Mouse (Mus musculus): ENCODE measurements around the gene Klhl5. TPM values are rescaled to one million over a fixed set of nuclear protein-coding genes. Genes with fewer than 3 reads are reported as not detected.

Klhl5 gene
- polyA plus RNA-seq, 1 experiment from 2014 or later: 3.5 TPM

DNA sequence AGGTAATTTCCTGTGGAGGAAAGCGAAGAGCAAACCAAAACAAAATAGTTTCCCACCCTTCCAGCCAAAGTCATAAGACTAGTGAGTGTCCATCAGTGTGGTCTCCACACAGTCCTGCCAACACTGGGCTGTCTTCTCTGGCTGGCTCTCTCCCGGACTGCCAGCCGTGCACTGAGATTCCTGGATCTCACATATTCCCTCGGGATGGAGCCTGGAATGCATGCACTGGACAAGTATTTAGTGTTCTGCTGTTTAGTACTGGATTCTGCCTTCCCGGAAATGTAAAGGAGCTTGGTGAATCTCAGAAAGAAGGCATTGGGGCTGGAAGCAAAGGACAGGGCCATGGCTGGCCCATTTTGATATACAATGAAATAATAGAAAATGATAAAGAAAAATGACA lies 55.7 kb downstream of the Klhl5 start:
- Histone ChIP-seq H3K9me3 (replicated peaks; ENCODE audit: control insufficient read depth, low read length) (no peaks in the 10 kb centered on the region), H3K27me3 (ENCODE audit: control insufficient read depth, insufficient read depth, low read depth, low read length) (no peaks in the 10 kb centered on the region), H3K9ac (ENCODE audit: low read depth, low read length) (no peak overlapping the region), H3K4me1 (ENCODE audit: control insufficient read depth, low read depth, low read length) (no peaks in the 10 kb centered on the region), H3K4me2 (ENCODE audit: low read depth, low read length) (no peak overlapping the region), H3K27ac (ENCODE audit: low read length) (no peak overlapping the region), H3K4me3 (ENCODE audit: low read depth, low read length) (no peak overlapping the region), H3K36me3 (ENCODE audit: control insufficient read depth, insufficient read depth) (no peaks in the 10 kb centered on the region)
- 64% methylated on average over 5 of the region's 5 CpGs for WGBS (ENCODE audit: insufficient replicate concordance)
- no peak for ATAC-seq (ENCODE audit: low read depth)

DNA sequence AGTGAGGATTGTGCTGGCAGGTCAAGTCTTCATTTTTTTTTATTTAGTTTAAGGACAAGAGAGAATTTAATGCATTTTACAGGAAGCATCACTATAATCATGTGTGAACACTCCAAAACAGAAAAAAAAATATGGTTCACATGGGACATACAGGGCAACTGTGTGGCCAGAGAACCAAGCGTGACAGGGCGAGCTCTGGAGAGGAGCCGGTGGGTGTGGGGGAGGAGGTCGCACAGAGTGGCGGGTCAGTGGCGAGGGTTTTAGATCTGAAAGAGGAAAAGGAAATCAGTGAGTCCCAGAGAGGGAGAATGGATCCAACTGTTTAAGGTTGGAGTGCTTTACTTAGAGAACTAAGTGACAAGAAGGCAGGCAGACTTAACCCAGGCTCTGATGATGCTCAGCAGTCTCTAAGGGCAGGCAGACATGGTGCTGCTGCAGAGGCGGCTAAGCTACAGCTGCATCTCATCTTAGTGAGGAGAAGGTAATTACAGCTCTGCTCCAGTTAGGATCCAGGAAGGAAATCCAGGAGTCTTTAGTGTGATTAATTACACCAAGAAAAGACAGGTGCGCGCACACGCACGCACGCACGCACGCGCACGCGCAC lies 56.3 kb downstream of the Klhl5 start:
- Histone ChIP-seq H3K4me1 (ENCODE audit: control insufficient read depth, low read depth, low read length) (no peaks in the 10 kb centered on the region), H3K36me3 (ENCODE audit: control insufficient read depth, insufficient read depth) (no peaks in the 10 kb centered on the region), H3K27me3 (ENCODE audit: control insufficient read depth, insufficient read depth, low read depth, low read length) (no peaks in the 10 kb centered on the region), H3K4me3 (ENCODE audit: low read depth, low read length) (no peak overlapping the region), H3K9ac (ENCODE audit: low read depth, low read length) (no peak overlapping the region), H3K9me3 (replicated peaks; ENCODE audit: control insufficient read depth, low read length) (no peaks in the 10 kb centered on the region), H3K4me2 (ENCODE audit: low read depth, low read length) (no peak overlapping the region), H3K27ac (ENCODE audit: low read length) (no peak overlapping the region)
- ATAC-seq (ENCODE audit: low read depth): no peak
- WGBS (ENCODE audit: insufficient replicate concordance): 78% methylated on average over 17 of the region's 17 CpGs

DNA sequence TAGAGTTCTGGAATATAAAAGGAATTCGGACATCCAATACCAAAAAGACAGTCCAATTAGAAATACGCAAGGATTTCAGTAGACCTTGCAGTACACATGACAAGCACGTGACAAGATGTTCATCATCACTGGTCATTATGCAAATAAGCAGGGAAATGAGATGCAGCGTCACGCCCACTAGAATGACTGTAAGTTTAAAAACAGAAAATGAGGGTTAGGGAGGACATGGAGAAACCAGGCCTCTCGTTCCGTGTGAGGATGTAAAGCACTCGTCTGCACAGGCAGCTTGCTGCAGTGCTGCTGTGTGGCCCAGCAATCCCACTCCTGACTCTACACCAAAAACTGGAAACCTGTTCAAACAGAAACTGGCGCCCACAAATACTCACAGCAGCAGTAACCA lies 62.9 kb downstream of the Klhl5 start:
- 70% methylated on average over 9 of the region's 9 CpGs for WGBS (ENCODE audit: insufficient replicate concordance)
- Histone ChIP-seq H3K27ac (ENCODE audit: low read length) (no peak overlapping the region), H3K4me1 (ENCODE audit: control insufficient read depth, low read depth, low read length) (no peaks in the 10 kb centered on the region), H3K27me3 (ENCODE audit: control insufficient read depth, insufficient read depth, low read depth, low read length) (no peaks in the 10 kb centered on the region), H3K36me3 (ENCODE audit: control insufficient read depth, insufficient read depth) (no peaks in the 10 kb centered on the region), H3K4me2 (ENCODE audit: low read depth, low read length) (no peak overlapping the region), H3K9me3 (replicated peaks; ENCODE audit: control insufficient read depth, low read length) (no peaks in the 10 kb centered on the region), H3K4me3 (ENCODE audit: low read depth, low read length) (no peak overlapping the region), H3K9ac (ENCODE audit: low read depth, low read length) (no peak overlapping the region)
- no peak for ATAC-seq (ENCODE audit: low read depth)

DNA sequence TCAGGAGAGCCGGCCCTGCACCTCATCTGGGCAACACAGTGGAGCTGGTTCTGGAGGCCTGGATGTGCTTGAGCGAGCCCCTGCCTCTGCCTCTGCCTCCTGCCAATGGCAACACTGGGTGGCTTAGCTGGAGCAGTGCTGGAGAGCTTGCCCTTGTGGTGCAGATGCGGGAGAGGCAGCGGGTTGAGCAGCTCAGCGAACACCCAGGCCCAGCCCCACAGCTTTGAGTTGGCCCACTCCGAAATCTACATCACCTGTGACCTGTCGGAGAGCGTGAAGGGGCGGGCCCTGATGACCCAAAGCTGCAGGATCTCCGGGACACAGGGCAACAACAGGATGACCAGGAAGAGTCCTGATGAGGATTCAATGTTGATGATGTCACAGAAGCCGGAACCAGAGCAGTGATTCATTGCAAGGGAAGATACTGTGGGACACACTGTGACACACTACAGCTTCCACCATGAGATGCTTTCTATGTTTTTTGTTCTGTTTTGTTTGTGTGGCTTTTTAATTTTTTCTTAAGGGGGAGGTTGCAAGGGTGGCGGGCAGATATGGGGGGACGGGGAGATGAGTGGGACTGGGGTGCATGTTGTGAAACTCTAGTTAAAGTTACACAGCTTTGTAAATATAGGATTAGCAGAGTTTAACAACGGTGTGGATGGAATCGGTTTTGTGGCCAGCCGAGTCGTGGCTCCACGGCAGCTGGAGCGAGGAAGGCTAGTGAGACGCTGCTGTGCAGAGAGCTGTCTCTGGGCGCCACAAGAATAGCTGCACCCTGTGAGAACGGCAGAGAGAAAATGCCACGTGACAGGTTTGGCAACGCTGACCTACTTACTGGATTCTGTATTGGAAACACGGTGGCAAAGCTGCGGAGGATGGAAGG lies 67.9 kb downstream of the Klhl5 start:
- Histone ChIP-seq H3K27me3 (ENCODE audit: control insufficient read depth, insufficient read depth, low read depth, low read length) (no peaks in the 10 kb centered on the region), H3K9ac (ENCODE audit: low read depth, low read length) (no peak overlapping the region), H3K4me2 (ENCODE audit: low read depth, low read length) (peak overlapping the region; percentile 32; the same call in 1 of the 2 replicates), H3K36me3 (ENCODE audit: control insufficient read depth, insufficient read depth) (no peaks in the 10 kb centered on the region), H3K9me3 (replicated peaks; ENCODE audit: control insufficient read depth, low read length) (no peaks in the 10 kb centered on the region), H3K27ac (ENCODE audit: low read length) (no peak overlapping the region), H3K4me1 (ENCODE audit: control insufficient read depth, low read depth, low read length) (no peaks in the 10 kb centered on the region), H3K4me3 (ENCODE audit: low read depth, low read length) (0 out of 2 replicates have a peak overlapping the region, but pooled peaks have one; percentile 1)
- 60% methylated on average over 26 of the region's 26 CpGs for WGBS (ENCODE audit: insufficient replicate concordance)
- peak; percentile 59 for ATAC-seq (ENCODE audit: low read depth)

DNA sequence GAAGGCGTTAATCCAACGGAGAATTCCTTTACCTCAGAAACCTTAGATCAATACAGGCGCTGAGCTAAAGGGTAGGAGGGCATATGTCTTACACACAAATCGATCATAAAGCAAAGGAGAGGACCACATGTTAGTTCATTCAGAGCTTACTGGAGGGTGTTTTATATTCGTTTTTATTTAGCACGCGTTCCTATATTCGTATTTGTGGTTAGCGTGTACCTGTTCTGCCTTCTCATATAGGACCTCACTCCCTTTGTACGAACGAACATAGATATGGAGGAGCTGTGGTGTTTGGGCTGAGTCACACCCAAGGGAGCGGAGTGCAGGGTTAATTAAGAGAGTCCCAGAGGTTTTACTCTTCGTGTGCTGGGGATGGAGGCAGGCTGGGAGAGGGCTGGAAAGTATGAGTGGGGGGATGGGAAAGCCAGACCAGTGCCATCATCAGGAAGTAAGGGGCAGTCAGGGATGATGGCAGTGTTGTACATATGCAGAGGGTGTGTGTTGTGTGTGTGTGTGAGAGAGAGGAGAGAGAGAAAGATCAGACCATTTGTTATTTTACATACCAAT lies 68.7 kb downstream of the Klhl5 start:
- Histone ChIP-seq H3K9ac (ENCODE audit: low read depth, low read length) (no peak overlapping the region), H3K36me3 (ENCODE audit: control insufficient read depth, insufficient read depth) (no peaks in the 10 kb centered on the region), H3K4me1 (ENCODE audit: control insufficient read depth, low read depth, low read length) (no peaks in the 10 kb centered on the region), H3K27me3 (ENCODE audit: control insufficient read depth, insufficient read depth, low read depth, low read length) (no peaks in the 10 kb centered on the region), H3K27ac (ENCODE audit: low read length) (0 out of 2 replicates have a peak overlapping the region, but pooled peaks have one; percentile 13), H3K4me3 (ENCODE audit: low read depth, low read length) (0 out of 2 replicates have a peak overlapping the region, but pooled peaks have one; percentile 1), H3K9me3 (replicated peaks; ENCODE audit: control insufficient read depth, low read length) (no peaks in the 10 kb centered on the region), H3K4me2 (ENCODE audit: low read depth, low read length) (peak overlapping the region; percentile 32; the same call in 1 of the 2 replicates)
- WGBS (ENCODE audit: insufficient replicate concordance): 60% methylated on average over 13 of the region's 13 CpGs
- ATAC-seq (ENCODE audit: low read depth): no peak

GRCm38 (mm10) chr5:65177026-65177514 lies 69.7 kb downstream of the Klhl5 start:
- Histone ChIP-seq H3K4me3 (ENCODE audit: low read depth, low read length) (no peak overlapping the region), H3K27me3 (ENCODE audit: control insufficient read depth, insufficient read depth, low read depth, low read length) (no peaks in the 10 kb centered on the region), H3K27ac (ENCODE audit: low read length) (no peak overlapping the region), H3K4me2 (ENCODE audit: low read depth, low read length) (no peak overlapping the region), H3K9me3 (replicated peaks; ENCODE audit: control insufficient read depth, low read length) (no peaks in the 10 kb centered on the region), H3K4me1 (ENCODE audit: control insufficient read depth, low read depth, low read length) (no peaks in the 10 kb centered on the region), H3K9ac (ENCODE audit: low read depth, low read length) (no peak overlapping the region), H3K36me3 (ENCODE audit: control insufficient read depth, insufficient read depth) (no peaks in the 10 kb centered on the region)
- WGBS (ENCODE audit: insufficient replicate concordance): 54% methylated on average over 11 of the region's 11 CpGs
- peak; percentile 30; the same call in 1 of the 2 replicates for ATAC-seq (ENCODE audit: low read depth)

DNA sequence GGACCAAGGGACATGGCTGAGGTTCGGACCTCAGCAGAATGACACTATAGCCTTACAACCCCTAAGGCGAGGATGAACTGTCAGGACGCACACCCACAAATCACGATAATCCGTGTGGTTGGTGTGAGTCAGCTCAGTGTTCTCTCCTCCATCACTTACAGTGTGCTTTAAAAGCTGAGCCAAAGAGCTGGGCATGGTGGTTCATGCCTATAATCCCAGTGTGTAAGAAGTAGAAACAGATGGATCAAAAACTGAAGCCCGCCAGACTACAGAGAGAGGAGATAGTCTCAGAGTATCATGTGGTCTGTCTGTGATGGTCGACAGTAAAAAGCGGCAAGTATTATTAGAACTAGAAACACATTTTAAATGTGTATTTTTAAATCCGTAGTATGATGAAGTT lies 71.1 kb downstream of the Klhl5 start:
- Histone ChIP-seq H3K9me3 (replicated peaks; ENCODE audit: control insufficient read depth, low read length) (no peaks in the 10 kb centered on the region), H3K27me3 (ENCODE audit: control insufficient read depth, insufficient read depth, low read depth, low read length) (no peaks in the 10 kb centered on the region), H3K4me1 (ENCODE audit: control insufficient read depth, low read depth, low read length) (no peaks in the 10 kb centered on the region), H3K4me3 (ENCODE audit: low read depth, low read length) (no peak overlapping the region), H3K27ac (ENCODE audit: low read length) (no peak overlapping the region), H3K4me2 (ENCODE audit: low read depth, low read length) (no peak overlapping the region), H3K36me3 (ENCODE audit: control insufficient read depth, insufficient read depth) (no peaks in the 10 kb centered on the region), H3K9ac (ENCODE audit: low read depth, low read length) (no peak overlapping the region)
- no peak for ATAC-seq (ENCODE audit: low read depth)
- WGBS (ENCODE audit: insufficient replicate concordance): 85% methylated on average over 9 of the region's 9 CpGs

DNA sequence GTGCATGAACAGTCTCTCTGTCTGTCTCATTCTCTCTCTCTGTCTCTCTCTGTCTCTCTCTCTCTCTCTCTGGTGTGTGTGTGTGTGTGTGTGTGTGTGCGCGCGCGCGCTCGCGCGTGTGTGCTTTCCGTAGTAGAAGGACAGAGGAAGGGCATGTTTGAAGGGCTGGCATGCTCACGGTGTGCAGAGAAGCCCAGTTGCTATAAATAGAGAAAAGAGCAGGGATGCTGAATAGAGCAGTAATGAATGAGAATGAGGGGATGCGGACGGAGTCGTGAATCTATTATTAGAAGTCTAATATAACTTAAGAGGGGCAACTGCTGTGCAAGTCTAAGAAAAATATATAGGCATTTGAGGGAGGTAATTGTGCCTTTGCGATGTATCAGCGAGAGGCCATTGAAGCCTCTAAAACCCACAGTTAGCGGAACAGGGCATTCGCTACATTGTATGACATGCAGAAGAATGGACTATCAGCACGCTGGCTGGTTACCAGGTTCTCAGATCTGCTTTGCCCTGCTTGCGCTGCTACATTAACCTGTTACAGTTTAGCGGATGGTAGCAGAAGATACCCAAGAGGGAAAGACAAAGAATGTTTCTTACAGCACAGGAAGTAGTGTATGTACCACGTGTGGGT lies 73.9 kb downstream of the Klhl5 start:
- ATAC-seq (ENCODE audit: low read depth): no peak
- no peak overlapping the region for H3K9ac ChIP-seq (ENCODE audit: low read depth, low read length)
- 81% methylated on average over 21 of the region's 21 CpGs for WGBS (ENCODE audit: insufficient replicate concordance)
- H3K9me3 ChIP-seq (replicated peaks; ENCODE audit: control insufficient read depth, low read length): no peaks in the 10 kb centered on the region
- H3K27ac ChIP-seq (ENCODE audit: low read length): no peak overlapping the region
- no peak overlapping the region for H3K4me2 ChIP-seq (ENCODE audit: low read depth, low read length)
- H3K4me1 ChIP-seq (ENCODE audit: control insufficient read depth, low read depth, low read length): no peaks in the 10 kb centered on the region
- H3K36me3 ChIP-seq (ENCODE audit: control insufficient read depth, insufficient read depth): no peaks in the 10 kb centered on the region
- no peak overlapping the region for H3K4me3 ChIP-seq (ENCODE audit: low read depth, low read length)
- no peaks in the 10 kb centered on the region for H3K27me3 ChIP-seq (ENCODE audit: control insufficient read depth, insufficient read depth, low read depth, low read length)
